22 mouse cellular contexts compared by ENCODE assay signal in genomic region chr13:98880336-98880735, GRCm38 (mm10). TPM values are rescaled to one million over a fixed set of nuclear protein-coding genes. Genes with fewer than 3 reads are reported as not detected.
DNase-seq lines count a peak whose midpoint lies in the region; ATAC-seq and TF ChIP-seq lines count a peak whose summit lies in the region.
"Had no signal": no experiment of that assay in that cellular context is flagged by ENCODE, and none has a peak within 500 bp of the region (broad histone marks: within the 10 kb centered on the region; RNA-seq: fewer than 3 reads in every experiment).

No protein-coding gene starts in this region.

- H3K27ac ChIP-seq in embryonic facial prominence, embryonic 14.5 days (replicated peaks; ENCODE audit: low read depth, low read length), result no peak overlapping the region
- no peak overlapping the region for H3K27ac ChIP-seq in embryonic facial prominence, embryonic 10.5 days (replicated peaks)
- H3K27ac ChIP-seq in liver, adult 2 months (replicated peaks; ENCODE audit: insufficient read depth, low read depth, low read length), result no peak overlapping the region
- H3K27ac ChIP-seq in liver, embryonic 11.5 days (ENCODE audit: low read depth, low read length), result no peak overlapping the region
- H3K27ac ChIP-seq: forebrain, embryonic 15.5 days; hindbrain, embryonic 10.5 days; kidney, embryonic 15.5 days; liver, embryonic 14.5 days; macrophage; neural tube, embryonic 12.5 days; stomach, postnatal 0 days had no signal

- no peak for ATAC-seq in embryonic facial prominence, embryonic 14.5 days (ENCODE audit: low read depth)
- ATAC-seq in liver, embryonic 11.5 days (replicated peaks; ENCODE audit: low FRiP score), result no peak
- ATAC-seq: forebrain, embryonic 15.5 days; inflammation-experienced regulatory T-cells, adult 6 months had no signal

- no peaks in the 10 kb centered on the region for H3K27me3 ChIP-seq in embryonic facial prominence, embryonic 14.5 days (replicated peaks; ENCODE audit: control insufficient read depth, insufficient read depth, low read length)
- no peaks in the 10 kb centered on the region for H3K27me3 ChIP-seq in embryonic facial prominence, embryonic 10.5 days (replicated peaks; ENCODE audit: low read depth, poor library complexity, severe bottlenecking)
- no peaks in the 10 kb centered on the region for H3K27me3 ChIP-seq in liver, adult 2 months (ENCODE audit: control insufficient read depth, insufficient read depth, low read length)
- no peaks in the 10 kb centered on the region for H3K27me3 ChIP-seq in liver, embryonic 11.5 days (replicated peaks; ENCODE audit: control insufficient read depth, insufficient read depth, low read length)
- H3K27me3 ChIP-seq: forebrain, embryonic 15.5 days; kidney, embryonic 15.5 days; neural tube, embryonic 12.5 days had no signal

- H3K36me3 ChIP-seq in embryonic facial prominence, embryonic 14.5 days (ENCODE audit: control insufficient read depth, insufficient read depth, low read length), result peaks cover 82% of the 10 kb centered on the region
- H3K36me3 ChIP-seq in embryonic facial prominence, embryonic 10.5 days (replicated peaks), result peaks cover 97% of the 10 kb centered on the region
- H3K36me3 ChIP-seq in liver, adult 2 months (ENCODE audit: control insufficient read depth, insufficient read depth, low read length), result peaks cover 48% of the 10 kb centered on the region
- peaks cover 47% of the 10 kb centered on the region for H3K36me3 ChIP-seq in liver, embryonic 11.5 days (ENCODE audit: control insufficient read depth, insufficient read depth, low read length)

- H3K4me2 ChIP-seq in embryonic facial prominence, embryonic 14.5 days (ENCODE audit: low read depth, low read length), result no peak overlapping the region
- H3K4me2 ChIP-seq in liver, embryonic 11.5 days, result no peak overlapping the region
- H3K4me2 ChIP-seq: forebrain, embryonic 15.5 days; kidney, embryonic 15.5 days; midbrain, embryonic 11.5 days; neural tube, embryonic 12.5 days had no signal

- H3K4me3 ChIP-seq in embryonic facial prominence, embryonic 14.5 days (ENCODE audit: low read depth, low read length), result no peak overlapping the region
- H3K4me3 ChIP-seq in embryonic facial prominence, embryonic 10.5 days, result no peak overlapping the region
- no peak overlapping the region for H3K4me3 ChIP-seq in liver, adult 2 months (ENCODE audit: insufficient read depth, low read depth, low read length)
- H3K4me3 ChIP-seq in liver, embryonic 11.5 days (ENCODE audit: low read depth, low read length), result no peak overlapping the region
- H3K4me3 ChIP-seq: forebrain, embryonic 15.5 days; hindbrain, embryonic 10.5 days; kidney, embryonic 15.5 days; neural tube, embryonic 12.5 days had no signal

- 39% methylated on average over 2 of the region's 2 CpGs for WGBS in embryonic facial prominence, embryonic 14.5 days
- WGBS in embryonic facial prominence, embryonic 10.5 days, result 75% methylated on average over 2 of the region's 2 CpGs
- 38% methylated on average over 2 of the region's 2 CpGs for WGBS in liver, adult 2 months
- WGBS in liver, embryonic 11.5 days, result 79% methylated on average over 2 of the region's 2 CpGs

- no peak for TF ChIP-seq POLR2A in liver, adult 2 months (IDR thresholded peaks at IDR 0.05; ENCODE audit: extremely low read depth, insufficient read depth, low read length)

- peak; percentile 44 for DNase-seq in embryonic facial prominence, embryonic 14.5 days (ENCODE audit: low spot score)
- no peak for DNase-seq in embryonic facial prominence, embryonic 10.5 days (ENCODE audit: low spot score)
- DNase-seq in heart, adult 8-10 months (ENCODE audit: low spot score), result peak; percentile 38
- no peak for DNase-seq in heart, postnatal 4 days
- peak; percentile 40 for DNase-seq in liver, adult 2 months (ENCODE audit: extremely low read depth, low read depth, low spot score)
- no peak for DNase-seq in liver, embryonic 11.5 days (ENCODE audit: low spot score)
- peak; percentile 42 for DNase-seq in gastrocnemius, postnatal 25 days
- DNase-seq in right cerebral cortex, postnatal 14 days, result no peak
- DNase-seq: adrenal gland, adult 8-10 months; cerebellum, adult 11 months; cerebellum, postnatal 14 days; right cerebral cortex, postnatal 25 days; thymus, postnatal 14 days had no signal

- no peaks in the 10 kb centered on the region for H3K4me1 ChIP-seq in embryonic facial prominence, embryonic 14.5 days (ENCODE audit: control insufficient read depth, insufficient read depth, low read length)
- H3K4me1 ChIP-seq in embryonic facial prominence, embryonic 10.5 days, result no peaks in the 10 kb centered on the region
- H3K4me1 ChIP-seq in liver, adult 2 months (ENCODE audit: control insufficient read depth, insufficient read depth, low read length), result peaks cover 3% of the 10 kb centered on the region; the same call in 1 of the 2 replicates
- H3K4me1 ChIP-seq in liver, embryonic 11.5 days (replicated peaks; ENCODE audit: control insufficient read depth, insufficient read depth, low read length), result no peaks in the 10 kb centered on the region
- H3K4me1 ChIP-seq: forebrain, embryonic 15.5 days; hindbrain, embryonic 10.5 days; kidney, embryonic 15.5 days; neural tube, embryonic 12.5 days had no signal

- no peak overlapping the region for H3K9ac ChIP-seq in embryonic facial prominence, embryonic 14.5 days (ENCODE audit: low read depth, low read length)
- H3K9ac ChIP-seq in liver, adult 2 months (ENCODE audit: low read depth, low read length), result no peak overlapping the region
- no peak overlapping the region for H3K9ac ChIP-seq in liver, embryonic 11.5 days (ENCODE audit: low read depth, low read length)
- H3K9ac ChIP-seq: forebrain, embryonic 15.5 days; kidney, embryonic 15.5 days; liver, embryonic 14.5 days; neural tube, embryonic 12.5 days had no signal

- TF ChIP-seq CTCF in liver, adult 2 months (IDR thresholded peaks at IDR 0.05; ENCODE audit: low read depth, low read length), result no peak

- no peaks in the 10 kb centered on the region for H3K9me3 ChIP-seq in embryonic facial prominence, embryonic 14.5 days (ENCODE audit: control insufficient read depth, low read length)
- no peaks in the 10 kb centered on the region for H3K9me3 ChIP-seq in embryonic facial prominence, embryonic 10.5 days
- H3K9me3 ChIP-seq in liver, embryonic 11.5 days (ENCODE audit: control insufficient read depth, low read length), result no peaks in the 10 kb centered on the region
- H3K9me3 ChIP-seq: forebrain, embryonic 15.5 days; hindbrain, embryonic 10.5 days; kidney, embryonic 15.5 days; neural tube, embryonic 12.5 days had no signal

- peaks cover 15% of the 10 kb centered on the region; the same call in 1 of the 2 replicates for H3K79me2 ChIP-seq in liver, adult 2 months (ENCODE audit: control insufficient read depth, insufficient read depth, low read length)

RNA-seq across cellular contexts. Expression of gene Tnpo1, which starts 45.8 kb away (rescaled TPM):
- 40.3 and 42.3 TPM in 2 replicates for polyA plus RNA-seq in embryonic facial prominence, embryonic 14.5 days (2014; fragmentation: Nextera tagmentation; extraction: Ambion mirVana)
- polyA plus RNA-seq in embryonic facial prominence, embryonic 10.5 days (2016; fragmentation: Nextera tagmentation; extraction: Ambion mirVana), result 78.0 and 79.7 TPM in 2 replicates
- 10 to 100 TPM; 60.0 to 73.3 (median 64.3) TPM for total RNA-seq in heart, adult 8-10 months (2022)
- total RNA-seq in heart, postnatal 4 days (2021), result 10 to 100 TPM; 95.4 to 97.2 TPM
- total RNA-seq in liver, adult 2 months (2014; rRNA removed), result 56.1 and 62.7 TPM in 2 replicates
- 10.7 and 11.3 TPM in 2 replicates for polyA plus RNA-seq in liver, adult 2 months (2012; rRNA removed)
- 32.2 and 34.9 TPM in 2 replicates for polyA plus RNA-seq in liver, embryonic 11.5 days (2014; fragmentation: Nextera tagmentation; extraction: Ambion mirVana)
- 10 to 100 TPM; 33.5 to 33.8 TPM for total RNA-seq in gastrocnemius, postnatal 25 days (2021)

Comparison
In these comparisons a context has a peak if more than half of its experiments do, and no peak if none do; other contexts are left out.
1. DNase-seq: peak in embryonic facial prominence, embryonic 14.5 days (single experiment), heart, adult 8-10 months (single experiment), liver, adult 2 months (single experiment) and gastrocnemius, postnatal 25 days (single experiment); none in embryonic facial prominence, embryonic 10.5 days (single experiment), heart, postnatal 4 days (single experiment), liver, embryonic 11.5 days (single experiment) and right cerebral cortex, postnatal 14 days (single experiment).